Mouse (Mus musculus): ENCODE measurements around the gene Prr29. TPM values are rescaled to one million over a fixed set of nuclear protein-coding genes. Genes with fewer than 3 reads are reported as not detected.

Prr29 gene
- polyA plus RNA-seq, 1 experiment from 2014 or later = not detected

GRCm38 (mm10) chr11:106373998-106374397 lies 8.7 kb downstream of the Prr29 start:
- H3K4me3 ChIP-seq (ENCODE audit: low read depth, low read length) = no peak overlapping the region
- no peak overlapping the region for H3K9ac ChIP-seq (ENCODE audit: low read depth, low read length)
- H3K4me2 ChIP-seq (ENCODE audit: low read length) = no peak overlapping the region
- H3K27ac ChIP-seq (ENCODE audit: low read length) = no peak overlapping the region
- H3K9me3 ChIP-seq (replicated peaks; ENCODE audit: control insufficient read depth, low read length, poor library complexity, severe bottlenecking) = no peaks in the 10 kb centered on the region
- H3K36me3 ChIP-seq (ENCODE audit: control insufficient read depth, insufficient read depth, low read length) = no peaks in the 10 kb centered on the region
- H3K4me1 ChIP-seq (ENCODE audit: control insufficient read depth, insufficient read depth, low read length) = no peaks in the 10 kb centered on the region
- no peak for ATAC-seq
- H3K27me3 ChIP-seq (ENCODE audit: control insufficient read depth, insufficient read depth, low read depth, low read length) = no peaks in the 10 kb centered on the region
- WGBS = 59% methylated on average over 11 of the region's 11 CpGs

- H3K4me3 ChIP-seq (ENCODE audit: low read depth, low read length) = no peak overlapping the region
- no peaks in the 10 kb centered on the region for H3K36me3 ChIP-seq (ENCODE audit: control insufficient read depth, insufficient read depth, low read length)
- 59% methylated on average over 9 of the region's 9 CpGs for WGBS
- H3K9me3 ChIP-seq (replicated peaks; ENCODE audit: control insufficient read depth, low read length, poor library complexity, severe bottlenecking) = no peaks in the 10 kb centered on the region
- H3K4me1 ChIP-seq (ENCODE audit: control insufficient read depth, insufficient read depth, low read length) = no peaks in the 10 kb centered on the region
- H3K9ac ChIP-seq (ENCODE audit: low read depth, low read length) = no peak overlapping the region
- no peaks in the 10 kb centered on the region for H3K27me3 ChIP-seq (ENCODE audit: control insufficient read depth, insufficient read depth, low read depth, low read length)
- ATAC-seq = no peak
- no peak overlapping the region for H3K27ac ChIP-seq (ENCODE audit: low read length)
- no peak overlapping the region for H3K4me2 ChIP-seq (ENCODE audit: low read length)
Measured at GRCm38 (mm10) chr11:106374559-106374958, 9.3 kb downstream of the Prr29 start.

DNA sequence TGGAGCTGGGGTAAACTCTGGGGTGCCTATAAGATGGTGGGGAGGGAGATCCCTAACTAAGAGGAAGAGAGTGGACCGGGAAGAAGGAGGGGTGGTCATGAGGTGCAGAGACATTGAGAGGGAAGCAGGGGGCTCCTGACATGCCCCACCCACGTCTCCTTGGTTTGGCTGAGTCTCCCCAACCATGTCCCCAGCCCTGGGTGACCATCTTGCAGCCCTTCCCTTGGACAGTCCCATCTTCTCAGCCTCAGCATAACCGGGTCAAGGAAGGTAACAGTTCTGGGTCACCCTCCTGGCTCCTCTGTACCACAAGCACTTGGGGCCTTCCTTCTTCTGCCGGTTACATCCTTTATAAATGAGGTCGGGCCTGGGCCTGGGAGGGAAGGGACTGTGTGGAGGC lies 9.7 kb downstream of the Prr29 start:
- Histone ChIP-seq H3K4me1 (ENCODE audit: control insufficient read depth, insufficient read depth, low read length) (no peaks in the 10 kb centered on the region), H3K36me3 (ENCODE audit: control insufficient read depth, insufficient read depth, low read length) (no peaks in the 10 kb centered on the region), H3K27ac (ENCODE audit: low read length) (no peak overlapping the region), H3K27me3 (ENCODE audit: control insufficient read depth, insufficient read depth, low read depth, low read length) (no peaks in the 10 kb centered on the region), H3K4me2 (ENCODE audit: low read length) (no peak overlapping the region), H3K9me3 (replicated peaks; ENCODE audit: control insufficient read depth, low read length, poor library complexity, severe bottlenecking) (no peaks in the 10 kb centered on the region), H3K9ac (ENCODE audit: low read depth, low read length) (no peak overlapping the region), H3K4me3 (ENCODE audit: low read depth, low read length) (no peak overlapping the region)
- WGBS = 77% methylated on average over 5 of the region's 5 CpGs
- no peak for ATAC-seq

DNA sequence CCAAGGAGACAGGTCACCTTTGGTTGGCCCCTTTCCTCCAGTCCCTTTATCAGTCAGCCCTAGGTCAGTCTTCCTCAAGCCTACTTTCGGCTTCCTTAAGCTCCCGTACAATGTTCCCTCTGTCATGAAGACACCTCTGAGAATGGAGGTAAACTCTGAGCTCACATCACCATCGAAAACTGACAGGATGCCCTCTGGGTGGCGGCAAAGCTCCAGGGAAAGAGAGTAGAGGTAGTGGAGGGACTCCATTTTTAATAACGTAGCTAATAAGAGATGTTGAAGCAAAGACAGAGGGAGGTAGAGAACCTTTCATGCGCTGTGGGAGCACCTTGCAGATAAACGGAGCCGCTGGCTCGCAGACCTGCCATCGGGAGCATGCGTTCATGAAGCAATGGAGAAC lies 15.7 kb downstream of the Prr29 start:
- Histone ChIP-seq H3K27ac (ENCODE audit: low read length) (no peak overlapping the region), H3K4me1 (ENCODE audit: control insufficient read depth, insufficient read depth, low read length) (no peaks in the 10 kb centered on the region), H3K4me3 (ENCODE audit: low read depth, low read length) (no peak overlapping the region), H3K9ac (ENCODE audit: low read depth, low read length) (no peak overlapping the region), H3K9me3 (replicated peaks; ENCODE audit: control insufficient read depth, low read length, poor library complexity, severe bottlenecking) (no peaks in the 10 kb centered on the region), H3K4me2 (ENCODE audit: low read length) (no peak overlapping the region), H3K27me3 (ENCODE audit: control insufficient read depth, insufficient read depth, low read depth, low read length) (no peaks in the 10 kb centered on the region), H3K36me3 (ENCODE audit: control insufficient read depth, insufficient read depth, low read length) (no peaks in the 10 kb centered on the region)
- no peak for ATAC-seq
- WGBS = 82% methylated on average over 11 of the region's 11 CpGs

DNA sequence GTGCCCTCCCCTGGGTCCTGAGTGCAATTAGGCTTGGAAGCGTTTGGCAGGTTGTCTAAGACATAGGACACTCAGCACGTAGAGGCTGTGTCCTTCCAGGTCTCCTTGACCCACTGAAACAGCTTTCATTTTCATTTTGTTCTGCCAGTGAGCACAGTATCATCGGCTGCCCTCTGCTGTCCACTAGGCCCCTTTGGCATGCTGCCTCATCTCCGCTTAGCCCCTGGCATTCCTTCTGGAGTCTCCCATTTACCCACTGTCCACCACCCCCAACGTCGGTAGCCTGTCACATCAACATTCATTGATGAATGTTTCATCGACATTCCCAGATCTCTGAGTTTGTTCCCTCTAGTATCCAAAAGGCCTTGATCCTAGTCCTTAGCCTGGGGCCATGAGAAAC lies 16.6 kb downstream of the Prr29 start:
- WGBS = 82% methylated on average over 7 of the region's 7 CpGs
- H3K9me3 ChIP-seq (replicated peaks; ENCODE audit: control insufficient read depth, low read length, poor library complexity, severe bottlenecking) = no peaks in the 10 kb centered on the region
- H3K27ac ChIP-seq (ENCODE audit: low read length) = no peak overlapping the region
- no peaks in the 10 kb centered on the region for H3K27me3 ChIP-seq (ENCODE audit: control insufficient read depth, insufficient read depth, low read depth, low read length)
- no peak for ATAC-seq
- no peak overlapping the region for H3K9ac ChIP-seq (ENCODE audit: low read depth, low read length)
- no peaks in the 10 kb centered on the region for H3K4me1 ChIP-seq (ENCODE audit: control insufficient read depth, insufficient read depth, low read length)
- no peak overlapping the region for H3K4me2 ChIP-seq (ENCODE audit: low read length)
- H3K36me3 ChIP-seq (ENCODE audit: control insufficient read depth, insufficient read depth, low read length) = no peaks in the 10 kb centered on the region
- no peak overlapping the region for H3K4me3 ChIP-seq (ENCODE audit: low read depth, low read length)

DNA sequence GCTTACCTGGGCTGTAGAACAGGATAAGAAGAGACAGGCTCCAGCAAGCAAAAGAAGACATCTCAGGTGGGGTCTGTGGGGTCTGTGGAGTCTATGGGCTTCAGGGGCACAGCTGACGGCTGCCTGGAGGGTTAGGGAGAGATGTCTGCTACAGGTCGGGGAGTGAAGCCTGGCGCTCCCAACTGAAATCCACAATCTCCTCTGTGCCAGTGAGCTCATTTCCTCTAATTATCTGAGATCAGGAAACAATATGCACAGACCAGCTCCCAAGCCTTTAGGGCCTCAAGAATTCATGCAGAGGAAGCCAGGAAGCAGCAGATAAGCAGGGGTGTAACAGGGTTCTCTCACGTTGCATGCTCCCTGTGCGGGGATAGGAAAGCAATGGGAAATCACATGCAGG lies 17.2 kb downstream of the Prr29 start:
- Histone ChIP-seq H3K9me3 (replicated peaks; ENCODE audit: control insufficient read depth, low read length, poor library complexity, severe bottlenecking) (no peaks in the 10 kb centered on the region), H3K4me1 (ENCODE audit: control insufficient read depth, insufficient read depth, low read length) (no peaks in the 10 kb centered on the region), H3K4me3 (ENCODE audit: low read depth, low read length) (no peak overlapping the region), H3K27me3 (ENCODE audit: control insufficient read depth, insufficient read depth, low read depth, low read length) (no peaks in the 10 kb centered on the region), H3K4me2 (ENCODE audit: low read length) (no peak overlapping the region), H3K9ac (ENCODE audit: low read depth, low read length) (no peak overlapping the region), H3K36me3 (ENCODE audit: control insufficient read depth, insufficient read depth, low read length) (no peaks in the 10 kb centered on the region), H3K27ac (ENCODE audit: low read length) (no peak overlapping the region)
- 75% methylated on average over 5 of the region's 5 CpGs for WGBS
- no peak for ATAC-seq

DNA sequence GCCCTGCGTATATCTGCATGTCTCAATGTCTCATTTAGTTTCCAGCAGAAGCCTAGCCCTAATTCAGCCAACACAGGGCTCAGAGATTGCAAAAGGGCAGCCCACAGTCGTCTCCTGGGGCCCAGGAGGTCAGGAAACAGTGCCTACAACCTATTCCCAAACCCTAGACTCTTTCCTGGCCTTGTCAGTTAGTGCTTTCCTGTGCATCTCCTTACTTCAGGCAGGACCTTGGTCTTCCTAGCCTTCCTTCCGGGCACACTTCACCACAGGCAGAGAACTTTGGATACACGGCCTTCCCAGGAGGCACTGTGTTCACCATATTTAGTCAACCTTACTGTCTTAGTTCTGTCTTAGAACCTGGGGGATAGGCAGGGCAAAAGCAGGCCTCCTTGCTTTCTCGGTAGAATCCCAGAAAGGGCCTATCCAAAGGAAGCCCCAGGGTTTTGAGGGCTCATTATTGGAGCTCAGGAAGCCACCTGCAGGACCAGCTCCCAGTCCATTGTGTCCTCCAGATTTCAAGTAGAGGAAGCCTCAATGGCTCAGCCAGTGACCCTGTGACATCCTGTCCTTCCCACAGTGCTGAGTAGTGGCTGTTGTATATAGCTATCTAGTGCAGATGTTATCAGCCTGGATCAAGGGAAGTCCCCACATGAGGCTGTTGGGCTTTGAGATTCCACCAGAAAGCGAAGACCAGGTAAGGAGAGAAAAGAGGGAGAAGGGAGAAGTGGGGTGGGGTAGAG lies 17.9 kb downstream of the Prr29 start:
- no peaks in the 10 kb centered on the region for H3K4me1 ChIP-seq (ENCODE audit: control insufficient read depth, insufficient read depth, low read length)
- no peaks in the 10 kb centered on the region for H3K9me3 ChIP-seq (replicated peaks; ENCODE audit: control insufficient read depth, low read length, poor library complexity, severe bottlenecking)
- H3K9ac ChIP-seq (ENCODE audit: low read depth, low read length) = no peak overlapping the region
- H3K4me3 ChIP-seq (ENCODE audit: low read depth, low read length) = no peak overlapping the region
- H3K27me3 ChIP-seq (ENCODE audit: control insufficient read depth, insufficient read depth, low read depth, low read length) = no peaks in the 10 kb centered on the region
- H3K27ac ChIP-seq (ENCODE audit: low read length) = no peak overlapping the region
- WGBS = 81% methylated on average over 6 of the region's 6 CpGs
- ATAC-seq = no peak
- H3K36me3 ChIP-seq (ENCODE audit: control insufficient read depth, insufficient read depth, low read length) = no peaks in the 10 kb centered on the region
- H3K4me2 ChIP-seq (ENCODE audit: low read length) = no peak overlapping the region

DNA sequence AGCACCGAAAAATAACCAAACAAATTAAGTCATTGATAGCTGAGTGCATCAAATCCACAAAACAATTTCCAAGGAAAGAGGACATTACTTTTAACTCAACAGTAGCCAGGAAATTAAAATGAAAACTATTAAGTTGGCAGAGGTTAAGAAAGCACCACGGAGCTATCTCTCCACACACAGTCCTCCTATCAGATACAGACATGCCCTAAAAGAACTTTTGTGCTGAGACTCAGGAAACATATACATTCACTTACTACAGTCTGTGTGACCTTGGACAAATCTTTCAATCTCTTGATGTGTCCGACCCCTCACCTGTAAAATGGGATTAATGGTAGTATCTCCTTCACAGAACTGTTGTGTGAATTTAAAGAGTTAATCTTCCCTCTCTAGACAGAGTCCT lies 21.1 kb downstream of the Prr29 start:
- Histone ChIP-seq H3K4me1 (ENCODE audit: control insufficient read depth, insufficient read depth, low read length) (no peaks in the 10 kb centered on the region), H3K9me3 (replicated peaks; ENCODE audit: control insufficient read depth, low read length, poor library complexity, severe bottlenecking) (no peaks in the 10 kb centered on the region), H3K27me3 (ENCODE audit: control insufficient read depth, insufficient read depth, low read depth, low read length) (no peaks in the 10 kb centered on the region), H3K4me3 (ENCODE audit: low read depth, low read length) (no peak overlapping the region), H3K4me2 (ENCODE audit: low read length) (no peak overlapping the region), H3K36me3 (ENCODE audit: control insufficient read depth, insufficient read depth, low read length) (no peaks in the 10 kb centered on the region), H3K27ac (ENCODE audit: low read length) (no peak overlapping the region), H3K9ac (ENCODE audit: low read depth, low read length) (no peak overlapping the region)
- ATAC-seq = no peak
- WGBS = 86% methylated on average over 3 of the region's 3 CpGs

GRCm38 (mm10) chr11:106387020-106387419 lies 21.7 kb downstream of the Prr29 start:
- no peak for ATAC-seq
- no peaks in the 10 kb centered on the region for H3K4me1 ChIP-seq (ENCODE audit: control insufficient read depth, insufficient read depth, low read length)
- WGBS = 82% methylated on average over 6 of the region's 6 CpGs

More at GRCm38 (mm10) chr11:106387020-106387419, 21.7 kb downstream of the Prr29 start:
- Histone ChIP-seq H3K36me3 (ENCODE audit: control insufficient read depth, insufficient read depth, low read length) (no peaks in the 10 kb centered on the region), H3K9me3 (replicated peaks; ENCODE audit: control insufficient read depth, low read length, poor library complexity, severe bottlenecking) (no peaks in the 10 kb centered on the region), H3K9ac (ENCODE audit: low read depth, low read length) (no peak overlapping the region), H3K4me3 (ENCODE audit: low read depth, low read length) (no peak overlapping the region), H3K4me2 (ENCODE audit: low read length) (no peak overlapping the region), H3K27ac (ENCODE audit: low read length) (no peak overlapping the region), H3K27me3 (ENCODE audit: control insufficient read depth, insufficient read depth, low read depth, low read length) (no peaks in the 10 kb centered on the region)

Data from midbrain, embryonic 16.5 days (tissue).